Comparison of ENCODE assay signal across 13 mouse cellular contexts in the genomic region with DNA sequence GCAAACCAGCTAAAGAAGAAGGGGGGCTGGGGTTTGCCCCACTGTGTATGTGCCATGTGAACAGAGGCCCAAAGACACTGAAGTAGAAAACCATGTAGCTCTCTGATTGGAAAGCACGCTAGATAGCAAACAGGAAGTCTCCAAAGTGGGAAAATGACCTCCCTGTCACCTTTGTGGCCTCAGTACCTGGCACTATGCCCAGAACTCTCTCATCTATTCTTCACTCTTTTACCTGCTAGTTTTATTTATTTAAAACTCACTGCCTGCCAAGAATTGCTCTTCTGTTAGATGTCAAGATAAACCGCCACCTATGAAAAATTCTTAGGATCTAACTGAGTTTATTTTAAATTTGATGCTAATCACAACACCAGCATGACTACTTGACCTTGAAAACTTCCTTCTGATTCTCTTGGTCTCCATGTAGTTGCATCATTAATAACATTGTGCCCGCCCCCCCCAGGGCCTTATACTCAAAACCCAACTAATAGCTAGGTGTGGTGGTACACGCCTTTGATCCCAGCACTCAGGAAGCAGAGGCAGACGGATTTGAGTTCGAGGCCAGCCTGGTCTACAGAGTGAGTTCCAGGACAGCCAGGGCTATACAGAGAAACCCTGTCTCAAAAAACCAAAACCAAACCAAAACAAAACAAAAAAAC. TPM values are rescaled to one million over a fixed set of nuclear protein-coding genes. Genes with fewer than 3 reads are reported as not detected.
A peak's percentile ranks its signal among the peaks of the same experiment; 100 is the strongest.
DNase-seq lines count a peak whose midpoint lies in the region; ATAC-seq and TF ChIP-seq lines count a peak whose summit lies in the region.
"Had no signal": no experiment of that assay in that cellular context is flagged by ENCODE, and none has a peak within 500 bp of the region (broad histone marks: within the 10 kb centered on the region; RNA-seq: fewer than 3 reads in every experiment).

No protein-coding gene starts in this region.

- no peak for TF ChIP-seq CTCF in heart, postnatal 0 days (IDR thresholded peaks at IDR 0.05; ENCODE audit: low read depth)
- no peak for TF ChIP-seq CTCF in gastrocnemius, adult 2 months (IDR thresholded peaks at IDR 0.05)

- no peaks in the 10 kb centered on the region for H3K27me3 ChIP-seq in heart, postnatal 0 days (ENCODE audit: control insufficient read depth, insufficient read depth, low read length)
- H3K27me3 ChIP-seq in stomach, embryonic 14.5 days (ENCODE audit: control insufficient read depth, insufficient read depth, low read length) = no peaks in the 10 kb centered on the region
- H3K27me3 ChIP-seq: limb, embryonic 15.5 days; Patski had no signal

- H3K36me3 ChIP-seq in heart, postnatal 0 days (replicated peaks; ENCODE audit: control insufficient read depth, insufficient read depth, low read length) = no peaks in the 10 kb centered on the region
- no peaks in the 10 kb centered on the region for H3K36me3 ChIP-seq in stomach, embryonic 14.5 days (ENCODE audit: control insufficient read depth, insufficient read depth, low read length)
- H3K36me3 ChIP-seq: limb, embryonic 15.5 days had no signal

- peaks cover 6% of the 10 kb centered on the region for H3K4me1 ChIP-seq in heart, postnatal 0 days (ENCODE audit: control insufficient read depth, insufficient read depth)
- no peaks in the 10 kb centered on the region; the same call in 1 of the 2 replicates for H3K4me1 ChIP-seq in stomach, embryonic 14.5 days (ENCODE audit: control insufficient read depth, insufficient read depth, low read length)
- H3K4me1 ChIP-seq: limb, embryonic 15.5 days had no signal

- no peak overlapping the region for H3K4me2 ChIP-seq in heart, postnatal 0 days (ENCODE audit: low read depth, low read length)
- H3K4me2 ChIP-seq in stomach, embryonic 14.5 days (replicated peaks; ENCODE audit: low read depth, low read length) = no peak overlapping the region
- H3K4me2 ChIP-seq: limb, embryonic 15.5 days had no signal

- H3K9ac ChIP-seq in heart, postnatal 0 days (replicated peaks; ENCODE audit: low read depth, low read length) = no peak overlapping the region
- H3K9ac ChIP-seq in stomach, embryonic 14.5 days (replicated peaks; ENCODE audit: low read depth, low read length) = no peak overlapping the region
- H3K9ac ChIP-seq: forebrain, postnatal 0 days; limb, embryonic 15.5 days had no signal

- intact Hi-C loops in gastrocnemius, adult 2 months (cut with DNase I) = no loop called here

- H3K9me3 ChIP-seq in heart, postnatal 0 days (replicated peaks; ENCODE audit: control insufficient read depth, low read length) = no peaks in the 10 kb centered on the region
- no peaks in the 10 kb centered on the region for H3K9me3 ChIP-seq in stomach, embryonic 14.5 days (ENCODE audit: control insufficient read depth, low read depth, low read length)
- H3K9me3 ChIP-seq: limb, embryonic 15.5 days had no signal

- H3K27ac ChIP-seq in heart, postnatal 0 days (ENCODE audit: low read depth) = 0 out of 2 replicates have a peak overlapping the region, but pooled peaks have one; percentile 4
- no peak overlapping the region; the same call in 1 of the 2 replicates for H3K27ac ChIP-seq in stomach, embryonic 14.5 days (ENCODE audit: low read length)
- H3K27ac ChIP-seq in gastrocnemius, adult 2 months = no peak overlapping the region; the same call in 1 of the 2 replicates
- H3K27ac ChIP-seq: limb, embryonic 15.5 days had no signal

- TF ChIP-seq EP300 in heart, postnatal 0 days (IDR thresholded peaks at IDR 0.05; ENCODE audit: low read depth) = no peak

- no peak overlapping the region for H3K4me3 ChIP-seq in heart, postnatal 0 days (ENCODE audit: low read depth, low read length)
- H3K4me3 ChIP-seq in stomach, embryonic 14.5 days (ENCODE audit: low read depth, low read length) = no peak overlapping the region
- H3K4me3 ChIP-seq in gastrocnemius, adult 2 months = no peak overlapping the region
- H3K4me3 ChIP-seq: limb, embryonic 15.5 days; myocyte had no signal

- peak; percentile 69; the same call in 1 of the 2 replicates for ATAC-seq in heart, postnatal 0 days (ENCODE audit: insufficient read depth, low read depth)
- peak; percentile 81 for ATAC-seq in stomach, embryonic 14.5 days (ENCODE audit: insufficient number of reproducible peaks, insufficient read depth, low FRiP score, low read depth)
- ATAC-seq: forebrain, postnatal 0 days; Patski had no signal

- DNase-seq in ovary, postnatal 14 days (ENCODE audit: low spot score) = peak; percentile 4
- DNase-seq in ovary, adult 18-20 months (ENCODE audit: low spot score) = no peak
- peak; percentile 60 for DNase-seq in heart, postnatal 0 days (ENCODE audit: low spot score)
- peak; percentile 52 to 54 for DNase-seq in kidney, postnatal 36 days
- DNase-seq in spleen, postnatal 4 days (ENCODE audit: low spot score in 2 of 2) = no peak
- DNase-seq in gastrocnemius, adult 2 months = no peak
- DNase-seq in left cerebral cortex, adult 8-10 months (ENCODE audit: low spot score in 2 of 2) = no peak
- DNase-seq: forebrain, postnatal 0 days; right cerebral cortex, postnatal 4 days had no signal

- WGBS in heart, postnatal 0 days = 53% methylated on average over 6 of the region's 6 CpGs
- WGBS in stomach, embryonic 14.5 days = 40% methylated on average over 6 of the region's 6 CpGs

RNA-seq across cellular contexts. Expression of a gene that starts 31.8 kb away (rescaled TPM):
- total RNA-seq in heart, postnatal 0 days (2014; rRNA removed; ENCODE audit: low replicate concordance) = 9.1 and 9.7 TPM in 2 replicates
- polyA plus RNA-seq in heart, postnatal 0 days (2015; fragmentation: Nextera tagmentation; extraction: Ambion mirVana) = 11.3 and 12.5 TPM in 2 replicates
- 8.9 and 11.6 TPM in 2 replicates for polyA plus RNA-seq in stomach, embryonic 14.5 days (2014; fragmentation: Nextera tagmentation; extraction: Ambion mirVana)
- 1 to 10 TPM; 1.5 to 3.6 TPM for total RNA-seq in gastrocnemius, adult 2 months (2021)
- total RNA-seq in left cerebral cortex, adult 8-10 months (2022) = 1 to 10 TPM; 5.6 to 7.0 (median 6.1) TPM
- polyA plus RNA-seq: Patski had no signal

Comparison
In these comparisons a context has a peak if more than half of its experiments do, and no peak if none do; other contexts are left out.
1. DNase-seq: peak in ovary, postnatal 14 days (single experiment), heart, postnatal 0 days (single experiment) and kidney, postnatal 36 days (2 of 2); none in ovary, adult 18-20 months (single experiment), spleen, postnatal 4 days (0 of 2), gastrocnemius, adult 2 months (single experiment) and left cerebral cortex, adult 8-10 months (0 of 2).